ENCODE assay signal across 10 mouse cellular contexts in genomic region chr4:59291914-59292718, GRCm38 (mm10).
A peak's percentile ranks its signal among the peaks of the same experiment; 100 is the strongest.
DNase-seq lines count a peak whose midpoint lies in the region; ATAC-seq lines count a peak whose summit lies in the region.
"Had no signal": no experiment of that assay in that cellular context is flagged by ENCODE, and none has a peak within 500 bp of the region (broad histone marks: within the 10 kb centered on the region; RNA-seq: fewer than 3 reads in every experiment).

No protein-coding gene starts in this region.

- H3K27me3 ChIP-seq in lung, embryonic 16.5 days (ENCODE audit: control insufficient read depth, insufficient read depth, low read depth, low read length), result no peaks in the 10 kb centered on the region
- H3K27me3 ChIP-seq: intestine, embryonic 15.5 days had no signal

- H3K27ac ChIP-seq in brown adipose tissue, adult 24 weeks (replicated peaks; ENCODE audit: low read depth, low read length), result peak overlapping the region; percentile 65
- H3K27ac ChIP-seq in lung, embryonic 16.5 days (ENCODE audit: low read length), result peak overlapping the region; percentile 74
- H3K27ac ChIP-seq: intestine, embryonic 15.5 days had no signal

- intact Hi-C loops in heart, postnatal 14 days (cut with DNase I), result no loop called here

- H3K36me3 ChIP-seq in lung, embryonic 16.5 days (ENCODE audit: control insufficient read depth, insufficient read depth, low read length), result no peaks in the 10 kb centered on the region
- H3K36me3 ChIP-seq: intestine, embryonic 15.5 days had no signal

- peaks cover 8% of the 10 kb centered on the region for H3K4me1 ChIP-seq in brown adipose tissue, adult 24 weeks (ENCODE audit: control insufficient read depth, insufficient read depth, insufficient read length, low read length)
- H3K4me1 ChIP-seq in lung, embryonic 16.5 days (replicated peaks; ENCODE audit: control insufficient read depth, insufficient read depth, low read length), result peaks cover 2% of the 10 kb centered on the region; the same call in 1 of the 2 replicates
- H3K4me1 ChIP-seq: intestine, embryonic 15.5 days had no signal

- no peak overlapping the region for H3K4me2 ChIP-seq in lung, embryonic 16.5 days (ENCODE audit: low read depth, low read length)
- H3K4me2 ChIP-seq: intestine, embryonic 15.5 days had no signal

- H3K9ac ChIP-seq in lung, embryonic 16.5 days (ENCODE audit: low read length), result no peak overlapping the region
- H3K9ac ChIP-seq: intestine, embryonic 15.5 days had no signal

- no peaks in the 10 kb centered on the region for H3K9me3 ChIP-seq in lung, embryonic 16.5 days (ENCODE audit: control insufficient read depth, low read length)
- H3K9me3 ChIP-seq: intestine, embryonic 15.5 days had no signal

- WGBS in lung, embryonic 16.5 days, result 65% methylated on average over 13 of the region's 13 CpGs

- DNase-seq in heart, adult 11 months, result peak; percentile 94
- no peak for DNase-seq in heart, postnatal 14 days
- DNase-seq in induced T-regulatory cell, adult 2 months (ENCODE audit: low read depth), result peak; percentile 27
- DNase-seq in gastrocnemius, postnatal 25 days, result no peak
- no peak for DNase-seq in frontal cortex, postnatal 10 days (ENCODE audit: low spot score in 2 of 2)
- DNase-seq: cerebellum, adult 11 months had no signal

- ATAC-seq in lung, embryonic 16.5 days (ENCODE audit: low read depth), result peak; percentile 74
- ATAC-seq in erythroblast, adult 5-6 weeks (replicated peaks; ENCODE audit: low FRiP score, poor library complexity, severe bottlenecking), result no peak
- ATAC-seq: intestine, embryonic 15.5 days had no signal

- no peak overlapping the region for H3K4me3 ChIP-seq in brown adipose tissue, adult 24 weeks (ENCODE audit: insufficient read depth, low read depth, low read length)
- no peak overlapping the region for H3K4me3 ChIP-seq in lung, embryonic 16.5 days (ENCODE audit: low read length)
- H3K4me3 ChIP-seq: intestine, embryonic 15.5 days had no signal

Comparison
In these comparisons a context has a peak if more than half of its experiments do, and no peak if none do; other contexts are left out.
1. DNase-seq: peak in heart, adult 11 months (single experiment) and induced T-regulatory cell, adult 2 months (single experiment); none in heart, postnatal 14 days (0 of 2), gastrocnemius, postnatal 25 days (single experiment) and frontal cortex, postnatal 10 days (0 of 2).